Mouse (Mus musculus) megakaryocyte, embryonic 14.5 days (primary cell): ENCODE measurements around the gene Spem2.

ENCODE experiments used
- FLI1 ChIP-seq: IDR thresholded peaks from 2 replicates; pipeline ENCODE4 v1.6.1; 2012; ENCODE audit warnings: low read length, inconsistent platforms, mixed read lengths
- GATA1 ChIP-seq: IDR thresholded peaks from 3 replicates; pipeline ENCODE4 v1.6.1; 2012; ENCODE audit warnings: mixed read lengths, low read length, inconsistent platforms, borderline replicate concordance

GRCm38 (mm10) chr11:69815155-69815554 is 3.1 kb downstream of the Spem2 start, which contains the start of gene Gm39566:
- no peak for TF ChIP-seq GATA1
- TF ChIP-seq FLI1: no peak
